Mouse (Mus musculus): ENCODE measurements around the gene Kif21a. TPM values are rescaled to one million over a fixed set of nuclear protein-coding genes. Genes with fewer than 3 reads are reported as not detected.

Gene Kif21a
- polyA plus RNA-seq, 1 experiment from 2014 or later = 5.0 TPM

DNA sequence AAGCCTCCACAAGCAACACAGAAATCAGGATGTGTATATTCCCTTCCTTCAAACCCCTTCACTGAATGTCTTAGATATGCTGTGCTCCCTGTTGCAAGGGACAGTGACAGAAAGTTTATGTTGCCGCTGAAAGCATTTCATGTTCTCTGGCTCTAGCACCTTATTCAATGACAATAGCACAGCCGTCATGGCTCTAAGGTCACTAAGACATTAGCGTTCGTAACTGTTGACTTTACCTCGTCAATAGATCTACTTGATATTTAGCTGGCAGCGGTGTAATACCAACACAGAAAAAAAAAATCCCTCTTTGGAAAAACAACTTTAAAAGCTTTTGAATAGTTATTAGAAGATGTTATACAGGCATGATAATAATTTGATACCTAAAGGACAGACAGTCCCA, 16.2 kb downstream of the Kif21a start:
- H3K27ac ChIP-seq (replicated peaks; ENCODE audit: low read depth, low read length) = no peak overlapping the region
- H3K27me3 ChIP-seq (ENCODE audit: control insufficient read depth, insufficient read depth, low read length) = no peaks in the 10 kb centered on the region
- H3K9ac ChIP-seq (ENCODE audit: low read length) = no peak overlapping the region
- H3K4me2 ChIP-seq (ENCODE audit: low read depth, severe bottlenecking) = no peak overlapping the region
- no peak overlapping the region for H3K4me3 ChIP-seq (ENCODE audit: low read depth, low read length)
- H3K4me1 ChIP-seq (ENCODE audit: control insufficient read depth, insufficient read depth, low read length) = no peaks in the 10 kb centered on the region
- 91% methylated on average over 6 of the region's 6 CpGs for WGBS
- H3K36me3 ChIP-seq (ENCODE audit: control insufficient read depth, insufficient read depth, low read length) = no peaks in the 10 kb centered on the region
- no peaks in the 10 kb centered on the region for H3K9me3 ChIP-seq (ENCODE audit: control insufficient read depth, low read length)
- no peak for ATAC-seq (ENCODE audit: insufficient number of reproducible peaks, low FRiP score, low TSS enrichment, low read depth)
- DNase-seq (ENCODE audit: low spot score) = no peak

DNA sequence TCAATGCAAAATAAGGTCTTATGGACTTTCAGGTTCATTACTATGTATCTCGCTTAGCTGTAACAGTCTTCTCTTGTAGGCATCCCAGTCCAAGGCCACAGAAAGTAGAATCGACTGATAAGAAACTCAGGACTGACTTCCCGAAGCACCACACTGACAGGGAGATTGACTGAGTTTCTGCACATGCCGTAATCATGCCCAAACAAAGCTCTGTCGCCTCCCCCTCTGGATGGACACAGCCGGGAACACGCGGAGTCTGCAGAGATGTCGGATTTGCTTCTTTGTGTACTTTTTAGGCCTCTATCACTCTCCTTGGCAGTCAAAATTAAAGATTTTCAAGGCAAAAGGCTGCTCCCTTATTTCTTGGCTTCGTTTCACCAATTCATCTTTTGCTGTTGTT, 20.8 kb downstream of the Kif21a start:
- no peaks in the 10 kb centered on the region for H3K27me3 ChIP-seq (ENCODE audit: control insufficient read depth, insufficient read depth, low read length)
- H3K4me2 ChIP-seq (ENCODE audit: low read depth, severe bottlenecking) = no peak overlapping the region
- H3K36me3 ChIP-seq (ENCODE audit: control insufficient read depth, insufficient read depth, low read length) = no peaks in the 10 kb centered on the region
- H3K4me3 ChIP-seq (ENCODE audit: low read depth, low read length) = no peak overlapping the region
- H3K27ac ChIP-seq (replicated peaks; ENCODE audit: low read depth, low read length) = no peak overlapping the region
- no peak overlapping the region for H3K9ac ChIP-seq (ENCODE audit: low read length)
- 87% methylated on average over 10 of the region's 10 CpGs for WGBS
- ATAC-seq (ENCODE audit: insufficient number of reproducible peaks, low FRiP score, low TSS enrichment, low read depth) = no peak
- H3K4me1 ChIP-seq (ENCODE audit: control insufficient read depth, insufficient read depth, low read length) = no peaks in the 10 kb centered on the region
- no peak for DNase-seq (ENCODE audit: low spot score)
- no peaks in the 10 kb centered on the region for H3K9me3 ChIP-seq (ENCODE audit: control insufficient read depth, low read length)

DNA sequence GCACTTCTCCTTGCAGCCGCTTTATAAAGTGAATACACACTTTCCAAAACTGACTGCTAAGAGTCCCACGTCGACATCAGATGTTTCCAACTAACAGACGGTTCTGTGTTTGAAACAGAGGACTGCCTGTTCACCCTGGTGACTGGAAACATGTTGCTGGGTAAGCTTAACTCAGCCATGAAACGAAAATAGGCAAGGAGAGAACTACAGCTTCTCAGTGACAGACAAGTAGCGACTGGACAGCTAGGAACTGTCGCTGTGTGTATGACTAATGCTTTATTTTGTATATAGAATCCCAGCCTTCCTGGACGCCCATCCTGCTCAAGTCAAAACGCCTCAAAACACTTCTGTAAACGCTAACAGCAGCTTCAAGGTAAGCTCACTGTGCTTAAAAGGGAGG, 21.3 kb downstream of the Kif21a start:
- no peak for DNase-seq (ENCODE audit: low spot score)
- no peak overlapping the region for H3K4me3 ChIP-seq (ENCODE audit: low read depth, low read length)
- no peaks in the 10 kb centered on the region for H3K4me1 ChIP-seq (ENCODE audit: control insufficient read depth, insufficient read depth, low read length)
- H3K27me3 ChIP-seq (ENCODE audit: control insufficient read depth, insufficient read depth, low read length) = no peaks in the 10 kb centered on the region
- H3K27ac ChIP-seq (replicated peaks; ENCODE audit: low read depth, low read length) = no peak overlapping the region
- H3K9me3 ChIP-seq (ENCODE audit: control insufficient read depth, low read length) = no peaks in the 10 kb centered on the region
- ATAC-seq (ENCODE audit: insufficient number of reproducible peaks, low FRiP score, low TSS enrichment, low read depth) = no peak
- 83% methylated on average over 10 of the region's 10 CpGs for WGBS
- H3K4me2 ChIP-seq (ENCODE audit: low read depth, severe bottlenecking) = no peak overlapping the region
- H3K36me3 ChIP-seq (ENCODE audit: control insufficient read depth, insufficient read depth, low read length) = no peaks in the 10 kb centered on the region
- no peak overlapping the region for H3K9ac ChIP-seq (ENCODE audit: low read length)

DNA sequence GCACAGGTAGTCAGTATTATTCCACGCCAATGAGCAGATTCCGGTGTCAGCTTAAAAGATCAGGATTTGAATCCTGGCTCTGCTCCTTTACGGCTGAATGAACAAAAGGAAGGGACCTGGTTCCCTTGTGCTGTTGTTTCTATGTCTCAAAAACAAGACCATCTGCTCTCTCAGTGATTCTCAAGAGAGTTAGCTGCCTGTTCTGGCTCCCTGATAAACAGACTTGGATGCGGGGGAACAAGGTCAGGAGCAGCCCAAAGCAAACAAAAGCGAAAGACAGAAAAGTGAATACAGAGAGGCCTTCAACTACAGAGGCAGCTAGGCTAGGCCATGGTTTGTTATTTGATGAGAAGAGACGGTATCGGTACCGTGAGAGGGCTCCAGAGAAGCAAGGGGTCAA, 27.5 kb downstream of the Kif21a start:
- ATAC-seq (ENCODE audit: insufficient number of reproducible peaks, low FRiP score, low TSS enrichment, low read depth) (no peak), DNase-seq (ENCODE audit: low spot score) (no peak)
- no peaks in the 10 kb centered on the region for H3K4me1 ChIP-seq (ENCODE audit: control insufficient read depth, insufficient read depth, low read length)
- no peak overlapping the region for H3K27ac ChIP-seq (replicated peaks; ENCODE audit: low read depth, low read length)
- H3K27me3 ChIP-seq (ENCODE audit: control insufficient read depth, insufficient read depth, low read length) = no peaks in the 10 kb centered on the region
- no peak overlapping the region for H3K9ac ChIP-seq (ENCODE audit: low read length)
- H3K4me3 ChIP-seq (ENCODE audit: low read depth, low read length) = no peak overlapping the region
- H3K36me3 ChIP-seq (ENCODE audit: control insufficient read depth, insufficient read depth, low read length) = no peaks in the 10 kb centered on the region
- no peak overlapping the region for H3K4me2 ChIP-seq (ENCODE audit: low read depth, severe bottlenecking)
- 92% methylated on average over 8 of the region's 8 CpGs for WGBS
- no peaks in the 10 kb centered on the region for H3K9me3 ChIP-seq (ENCODE audit: control insufficient read depth, low read length)

DNA sequence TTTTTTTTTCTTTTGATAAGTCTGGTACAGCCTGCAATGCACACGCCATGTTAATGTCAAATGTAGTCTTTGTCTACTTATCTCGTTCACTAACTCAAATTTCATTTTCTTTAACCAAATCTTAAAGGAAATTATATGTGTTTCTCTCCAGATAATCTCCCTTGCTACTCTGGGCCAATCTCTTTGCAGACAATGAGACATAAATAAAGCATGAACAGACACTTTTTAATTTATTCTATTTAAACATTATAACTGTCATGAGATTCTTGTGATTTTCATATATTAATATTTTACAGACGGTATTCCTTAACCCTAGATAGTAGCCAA, 30.9 kb downstream of the Kif21a start:
- H3K9ac ChIP-seq (ENCODE audit: low read length) = no peak overlapping the region
- WGBS = 78% methylated on average over 3 of the region's 3 CpGs
- no peak overlapping the region for H3K27ac ChIP-seq (replicated peaks; ENCODE audit: low read depth, low read length)
- no peak overlapping the region for H3K4me2 ChIP-seq (ENCODE audit: low read depth, severe bottlenecking)
- no peak overlapping the region for H3K4me3 ChIP-seq (ENCODE audit: low read depth, low read length)
- DNase-seq (ENCODE audit: low spot score) = no peak
- no peaks in the 10 kb centered on the region for H3K4me1 ChIP-seq (ENCODE audit: control insufficient read depth, insufficient read depth, low read length)
- no peaks in the 10 kb centered on the region for H3K9me3 ChIP-seq (ENCODE audit: control insufficient read depth, low read length)
- H3K27me3 ChIP-seq (ENCODE audit: control insufficient read depth, insufficient read depth, low read length) = no peaks in the 10 kb centered on the region
- no peak for ATAC-seq (ENCODE audit: insufficient number of reproducible peaks, low FRiP score, low TSS enrichment, low read depth)
- no peaks in the 10 kb centered on the region for H3K36me3 ChIP-seq (ENCODE audit: control insufficient read depth, insufficient read depth, low read length)

GRCm38 (mm10) chr15:91018161-91018860, 31.4 kb downstream of the Kif21a start:
- 64% methylated on average over 9 of the region's 9 CpGs for WGBS
- H3K9ac ChIP-seq (ENCODE audit: low read length) = no peak overlapping the region
- H3K9me3 ChIP-seq (ENCODE audit: control insufficient read depth, low read length) = no peaks in the 10 kb centered on the region
- H3K4me2 ChIP-seq (ENCODE audit: low read depth, severe bottlenecking) = no peak overlapping the region
- H3K4me1 ChIP-seq (ENCODE audit: control insufficient read depth, insufficient read depth, low read length) = no peaks in the 10 kb centered on the region
- H3K27me3 ChIP-seq (ENCODE audit: control insufficient read depth, insufficient read depth, low read length) = no peaks in the 10 kb centered on the region
- DNase-seq (ENCODE audit: low spot score) (no peak), ATAC-seq (ENCODE audit: insufficient number of reproducible peaks, low FRiP score, low TSS enrichment, low read depth) (no peak)
- H3K4me3 ChIP-seq (ENCODE audit: low read depth, low read length) = no peak overlapping the region
- H3K36me3 ChIP-seq (ENCODE audit: control insufficient read depth, insufficient read depth, low read length) = no peaks in the 10 kb centered on the region
- H3K27ac ChIP-seq (replicated peaks; ENCODE audit: low read depth, low read length) = no peak overlapping the region

GRCm38 (mm10) chr15:91017261-91018160, 32.2 kb downstream of the Kif21a start:
- Histone ChIP-seq H3K27me3 (ENCODE audit: control insufficient read depth, insufficient read depth, low read length) (no peaks in the 10 kb centered on the region), H3K4me2 (ENCODE audit: low read depth, severe bottlenecking) (no peak overlapping the region), H3K36me3 (ENCODE audit: control insufficient read depth, insufficient read depth, low read length) (no peaks in the 10 kb centered on the region), H3K4me1 (ENCODE audit: control insufficient read depth, insufficient read depth, low read length) (0 out of 2 replicates have a peak, but pooled peaks cover 2% of the 10 kb centered on the region), H3K9ac (ENCODE audit: low read length) (no peak overlapping the region), H3K27ac (replicated peaks; ENCODE audit: low read depth, low read length) (no peak overlapping the region), H3K9me3 (ENCODE audit: control insufficient read depth, low read length) (no peaks in the 10 kb centered on the region), H3K4me3 (ENCODE audit: low read depth, low read length) (no peak overlapping the region)
- WGBS = 79% methylated on average over 23 of the region's 23 CpGs
- ATAC-seq (ENCODE audit: insufficient number of reproducible peaks, low FRiP score, low TSS enrichment, low read depth) (peak; percentile 54; the same call in 1 of the 2 replicates), DNase-seq (ENCODE audit: low spot score) (no peak)

DNA sequence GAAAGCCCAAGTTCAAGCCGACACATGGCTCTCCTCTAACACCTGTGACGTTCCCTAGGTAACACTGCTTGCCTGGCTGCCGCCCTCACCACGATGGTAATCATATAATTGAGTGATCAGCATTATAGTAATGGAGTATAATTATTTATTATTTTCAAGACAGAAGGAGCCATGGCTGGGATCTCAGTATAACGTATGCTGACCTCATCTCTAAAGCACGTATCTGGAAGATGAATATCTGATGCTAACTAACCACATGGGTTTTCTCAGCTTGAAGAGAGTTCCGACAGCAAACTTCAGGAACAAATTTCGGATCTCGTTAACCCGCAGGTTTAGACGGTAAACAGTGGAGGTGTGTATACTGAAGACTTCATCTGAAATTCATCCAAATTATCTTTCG, 33.4 kb downstream of the Kif21a start:
- Histone ChIP-seq H3K4me3 (ENCODE audit: low read depth, low read length) (no peak overlapping the region), H3K9me3 (ENCODE audit: control insufficient read depth, low read length) (no peaks in the 10 kb centered on the region), H3K27me3 (ENCODE audit: control insufficient read depth, insufficient read depth, low read length) (no peaks in the 10 kb centered on the region), H3K4me2 (ENCODE audit: low read depth, severe bottlenecking) (no peak overlapping the region), H3K27ac (replicated peaks; ENCODE audit: low read depth, low read length) (no peak overlapping the region), H3K36me3 (ENCODE audit: control insufficient read depth, insufficient read depth, low read length) (no peaks in the 10 kb centered on the region), H3K4me1 (ENCODE audit: control insufficient read depth, insufficient read depth, low read length) (0 out of 2 replicates have a peak, but pooled peaks cover 2% of the 10 kb centered on the region), H3K9ac (ENCODE audit: low read length) (no peak overlapping the region)
- DNase-seq (ENCODE audit: low spot score) (no peak), ATAC-seq (ENCODE audit: insufficient number of reproducible peaks, low FRiP score, low TSS enrichment, low read depth) (no peak)
- WGBS = 92% methylated on average over 12 of the region's 12 CpGs
